Mouse (Mus musculus) heart, embryonic 13.5 days (tissue): ENCODE measurements around the gene Pi4ka. TPM values are rescaled to one million over a fixed set of nuclear protein-coding genes. Genes with fewer than 3 reads are reported as not detected.

ENCODE experiments used
- ATAC-seq: fragments of 200-750 bp; cut with Nextera tagmentation; 2 replicates; pipeline ENCODE4 v1.8.0; 2017; ENCODE audit warnings: moderate TSS enrichment; ENCODE audit not compliant: insufficient number of reproducible peaks, low FRiP score, low TSS enrichment; ENCODE audit errors: extremely low read depth
- H3K27ac ChIP-seq: fragments of 300-500 bp; sonication (generic); replicated peaks from 2 replicates; pipeline ENCODE4 v1.5.1; 2015; ENCODE audit warnings: moderate library complexity, mild to moderate bottlenecking, inconsistent platforms
- H3K27me3 ChIP-seq: fragments of 300-500 bp; sonication (generic); replicated peaks from 2 replicates; pipeline ENCODE4 v1.6.1; 2015; ENCODE audit warnings: mild to moderate bottlenecking, inconsistent platforms
- H3K36me3 ChIP-seq: fragments of 300-500 bp; sonication (generic); 2 replicates; pipeline ENCODE4 v1.6.1; 2015; ENCODE audit warnings: mild to moderate bottlenecking, inconsistent platforms
- H3K4me1 ChIP-seq: fragments of 300-500 bp; sonication (generic); 2 replicates; pipeline ENCODE4 v1.6.1; 2015; ENCODE audit warnings: inconsistent platforms
- H3K4me2 ChIP-seq: fragments of 300-500 bp; sonication (generic); 2 replicates; pipeline ENCODE4 v1.6.1; 2015; ENCODE audit warnings: inconsistent platforms, mild to moderate bottlenecking, moderate library complexity
- H3K4me3 ChIP-seq: fragments of 300-500 bp; sonication (generic); 2 replicates; pipeline ENCODE4 v1.5.1; 2015; ENCODE audit warnings: moderate library complexity, mild to moderate bottlenecking, inconsistent platforms
- H3K9ac ChIP-seq: fragments of 300-500 bp; sonication (generic); 2 replicates; pipeline ENCODE4 v1.6.1; 2015; ENCODE audit warnings: inconsistent platforms, mild to moderate bottlenecking, moderate library complexity
- H3K9me3 ChIP-seq: fragments of 300-500 bp; sonication (generic); 2 replicates; pipeline ENCODE4 v1.6.1; 2016; ENCODE audit warnings: inconsistent platforms
- WGBS: fragments of 180-500 bp; shearing (Covaris S2); methylation state at CpG from one replicate; pipeline ENCODE4 v1.1.7; 2015; ENCODE audit warnings: mixed read lengths; 5-methylcytosine and 5-hydroxymethylcytosine counted together
- polyA plus RNA-seq: library from polyadenylated mRNA; unstranded; fragments of >200 nt; fragmentation: Nextera tagmentation; extraction: Ambion mirVana; gene quantifications from 2 replicates; pipeline ENCODE4 v1.2.1, GENCODE M21; 2015

The Pi4ka gene
- polyA plus RNA-seq, 1 experiment from 2014 or later = 29.0 TPM

- Histone ChIP-seq H3K4me3 (no peak overlapping the region), H3K36me3 (peaks cover 80% of the 10 kb centered on the region), H3K9me3 (no peaks in the 10 kb centered on the region), H3K27ac (no peak overlapping the region), H3K4me2 (no peak overlapping the region), H3K4me1 (no peaks in the 10 kb centered on the region), H3K9ac (no peak overlapping the region), H3K27me3 (no peaks in the 10 kb centered on the region)
- ATAC-seq = no peak
- WGBS = 3% methylated on average over 2 of the region's 2 CpGs
Measured at GRCm38 (mm10) chr16:17292751-17293150, 113.4 kb downstream of the Pi4ka start.

- H3K9ac ChIP-seq = no peak overlapping the region
- no peaks in the 10 kb centered on the region for H3K4me1 ChIP-seq
- no peak overlapping the region for H3K4me3 ChIP-seq
- 88% methylated on average over 2 of the region's 2 CpGs for WGBS
- no peak overlapping the region for H3K27ac ChIP-seq
- no peaks in the 10 kb centered on the region for H3K9me3 ChIP-seq
- H3K27me3 ChIP-seq = no peaks in the 10 kb centered on the region
- peaks cover 79% of the 10 kb centered on the region for H3K36me3 ChIP-seq
- H3K4me2 ChIP-seq = no peak overlapping the region
- ATAC-seq = no peak
Measured at GRCm38 (mm10) chr16:17291016-17291415, 115.1 kb downstream of the Pi4ka start.

GRCm38 (mm10) chr16:17287103-17287502, 119.0 kb downstream of the Pi4ka start:
- Histone ChIP-seq H3K4me2 (no peak overlapping the region), H3K4me1 (peaks cover 7% of the 10 kb centered on the region; the same call in 1 of the 2 replicates), H3K9ac (no peak overlapping the region), H3K9me3 (no peaks in the 10 kb centered on the region), H3K36me3 (peaks cover 78% of the 10 kb centered on the region), H3K27me3 (no peaks in the 10 kb centered on the region), H3K4me3 (no peak overlapping the region), H3K27ac (no peak overlapping the region)
- 73% methylated on average over 2 of the region's 2 CpGs for WGBS
- ATAC-seq = no peak

- Histone ChIP-seq H3K27me3 (peaks cover 13% of the 10 kb centered on the region), H3K4me1 (peaks cover 9% of the 10 kb centered on the region), H3K4me2 (no peak overlapping the region), H3K9me3 (no peaks in the 10 kb centered on the region), H3K27ac (no peak overlapping the region), H3K4me3 (no peak overlapping the region), H3K9ac (no peak overlapping the region), H3K36me3 (peaks cover 88% of the 10 kb centered on the region)
- no peak for ATAC-seq
- 53% methylated on average over 6 of the region's 6 CpGs for WGBS
Measured at GRCm38 (mm10) chr16:17283151-17283550, 123.0 kb downstream of the Pi4ka start.

- Histone ChIP-seq H3K4me1 (peaks cover 28% of the 10 kb centered on the region), H3K36me3 (peaks cover 63% of the 10 kb centered on the region), H3K9ac (no peak overlapping the region), H3K4me3 (no peak overlapping the region), H3K4me2 (no peak overlapping the region), H3K27ac (no peak overlapping the region), H3K27me3 (peaks cover 29% of the 10 kb centered on the region), H3K9me3 (no peaks in the 10 kb centered on the region)
- ATAC-seq = no peak
- 83% methylated on average over 11 of the region's 11 CpGs for WGBS
Measured at GRCm38 (mm10) chr16:17280471-17280870, 125.6 kb downstream of the Pi4ka start.

GRCm38 (mm10) chr16:17277342-17278211, 128.5 kb downstream of the Pi4ka start:
- peak overlapping the region; percentile 72 for H3K4me3 ChIP-seq
- no peak overlapping the region for H3K27ac ChIP-seq
- no peak for ATAC-seq
- H3K27me3 ChIP-seq = peaks cover 29% of the 10 kb centered on the region
- H3K9ac ChIP-seq = peak overlapping the region; percentile 60
- H3K4me2 ChIP-seq = peak overlapping the region; percentile 98
- 4% methylated on average over 61 of the region's 61 CpGs for WGBS
- peaks cover 21% of the 10 kb centered on the region for H3K4me1 ChIP-seq
- H3K36me3 ChIP-seq = peaks cover 40% of the 10 kb centered on the region
- H3K9me3 ChIP-seq = no peaks in the 10 kb centered on the region

- peaks cover 28% of the 10 kb centered on the region for H3K36me3 ChIP-seq
- 0 out of 2 replicates have a peak overlapping the region, but pooled peaks have one; percentile 42 for H3K27ac ChIP-seq
Measured at GRCm38 (mm10) chr16:17276164-17277151, 129.7 kb downstream of the Pi4ka start.

GRCm38 (mm10) chr16:17275721-17276120, 130.4 kb downstream of the Pi4ka start, which contains the start of gene Tmem191c:
Gene Tmem191c (plus strand): TSS chr16:17276077.
- Histone ChIP-seq H3K27me3 (peaks cover 29% of the 10 kb centered on the region), H3K27ac (0 out of 2 replicates have a peak within 1 kb of the TSS, but pooled peaks have one; percentile 42), H3K9ac (peak within 1 kb of the TSS; percentile 80), H3K36me3 (peaks cover 21% of the 10 kb centered on the region), H3K4me3 (peak within 1 kb of the TSS; percentile 72), H3K4me1 (peaks cover 21% of the 10 kb centered on the region), H3K9me3 (peaks cover 4% of the 10 kb centered on the region), H3K4me2 (peak within 1 kb of the TSS; percentile 98)
- 58% methylated on average over 7 of the region's 7 CpGs for WGBS
- no peak for ATAC-seq

More at GRCm38 (mm10) chr16:17276164-17277151, 129.7 kb downstream of the Pi4ka start:
- Histone ChIP-seq H3K9me3 (no peaks in the 10 kb centered on the region), H3K27me3 (peaks cover 29% of the 10 kb centered on the region), H3K4me1 (peaks cover 21% of the 10 kb centered on the region), H3K9ac (peak overlapping the region; percentile 80), H3K4me3 (peak overlapping the region; percentile 72), H3K4me2 (peak overlapping the region; percentile 98)
- under 1% methylated on average over 62 of the region's 62 CpGs for WGBS
- ATAC-seq = peak; percentile 62

GRCm38 (mm10) chr16:17271856-17272255, 134.3 kb downstream of the Pi4ka start:
- WGBS = 72% methylated on average over 6 of the region's 6 CpGs
- H3K4me2 ChIP-seq = no peak overlapping the region
- peaks cover 6% of the 10 kb centered on the region for H3K9me3 ChIP-seq
- peaks cover 11% of the 10 kb centered on the region for H3K4me1 ChIP-seq
- ATAC-seq = no peak
- no peaks in the 10 kb centered on the region for H3K36me3 ChIP-seq
- no peak overlapping the region for H3K9ac ChIP-seq
- H3K27ac ChIP-seq = no peak overlapping the region
- peaks cover 3% of the 10 kb centered on the region for H3K27me3 ChIP-seq
- H3K4me3 ChIP-seq = no peak overlapping the region

- no peak overlapping the region for H3K4me2 ChIP-seq
- no peak for ATAC-seq
- H3K9ac ChIP-seq = no peak overlapping the region
- no peaks in the 10 kb centered on the region for H3K36me3 ChIP-seq
- H3K27me3 ChIP-seq = no peaks in the 10 kb centered on the region
- H3K4me3 ChIP-seq = no peak overlapping the region
- H3K27ac ChIP-seq = no peak overlapping the region
- peaks cover 6% of the 10 kb centered on the region for H3K9me3 ChIP-seq
- H3K4me1 ChIP-seq = peaks cover 5% of the 10 kb centered on the region; the same call in 1 of the 2 replicates
- 70% methylated on average over 4 of the region's 4 CpGs for WGBS
Measured at GRCm38 (mm10) chr16:17271124-17271523, 135.0 kb downstream of the Pi4ka start.

- no peak overlapping the region for H3K4me2 ChIP-seq
- no peak overlapping the region for H3K9ac ChIP-seq
- peaks cover 6% of the 10 kb centered on the region for H3K9me3 ChIP-seq
- no peak overlapping the region for H3K4me3 ChIP-seq
- H3K36me3 ChIP-seq = no peaks in the 10 kb centered on the region
- H3K4me1 ChIP-seq = peaks cover 5% of the 10 kb centered on the region; the same call in 1 of the 2 replicates
- no peaks in the 10 kb centered on the region for H3K27me3 ChIP-seq
- no peak overlapping the region for H3K27ac ChIP-seq
- ATAC-seq = no peak
- 84% methylated on average over 5 of the region's 5 CpGs for WGBS
Measured at GRCm38 (mm10) chr16:17269872-17270271, 136.2 kb downstream of the Pi4ka start.
